1 mouse cellular context compared by ENCODE assay signal in the genomic region with DNA sequence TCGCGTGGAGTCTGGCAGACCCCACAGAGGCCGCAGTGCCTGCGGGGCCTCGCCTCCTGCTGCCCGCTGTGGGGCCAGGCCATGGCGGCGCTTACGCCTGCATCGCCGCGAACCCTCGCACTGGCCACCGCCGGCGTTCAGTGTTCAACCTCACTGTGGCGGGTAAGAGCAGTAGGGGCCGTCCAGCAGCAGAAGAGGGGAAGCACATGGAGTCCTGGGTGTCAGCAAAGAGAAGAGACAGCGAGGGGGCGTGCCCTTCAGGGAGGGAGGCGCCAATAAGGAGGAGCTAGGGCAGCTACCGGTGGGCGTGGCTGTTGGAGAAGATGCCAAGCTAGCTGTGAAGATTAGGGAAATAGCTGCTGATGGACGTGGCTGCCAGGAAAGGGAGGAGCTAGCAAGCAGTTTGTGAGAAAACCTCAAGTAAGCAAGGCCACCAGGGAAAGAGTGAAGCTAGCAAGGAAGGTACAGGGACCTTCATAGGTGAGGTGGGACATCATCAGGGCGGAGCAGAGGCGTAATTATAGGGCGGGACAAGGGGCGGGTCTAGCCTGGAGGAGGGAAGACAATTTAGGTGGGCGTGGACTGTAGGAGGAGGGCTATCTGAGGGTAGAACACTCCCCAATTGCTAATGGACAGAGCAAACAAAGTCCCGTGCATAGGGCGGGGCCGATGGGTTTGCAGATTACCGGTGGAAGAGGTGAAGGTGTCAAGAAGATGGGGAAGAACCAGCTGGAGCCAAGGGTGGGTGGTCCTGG.
TF ChIP-seq lines count a peak whose summit lies in the region.

No protein-coding gene starts in this region.

TF ChIP-seq in ES-E14, 5 proteins besides CTCF, POLR2A, EP300 and RAD21 (continued from another document):
- TF ChIP-seq ZC3H11A (IDR thresholded peaks at IDR 0.05; ENCODE audit: borderline replicate concordance, low read depth, low read length) (no peak), ZNF384 (IDR thresholded peaks at IDR 0.05; ENCODE audit: low read depth, low read length) (no peak)
